Mouse (Mus musculus) adrenal gland, adult 18-20 months (tissue): ENCODE results near the gene Ptprn2. TPM values are rescaled to one million over a fixed set of nuclear protein-coding genes. Genes with fewer than 3 reads are reported as not detected.

Source experiments
- DNase-seq, 2 experiments: peaks; one replicate each; pipeline ENCODE4 v3.0.0; 2021 to 2022; ENCODE audit warnings: low spot score in 2 of 2
- total RNA-seq, 2 experiments: library from RNA; stranded (reverse); gene quantifications; 1 replicate in 1 of 2; 2 replicates in 1 of 2; pipeline ENCODE4 v1.2.3; 2021

The Ptprn2 gene
- total RNA-seq, 2 experiments from 2014 or later: 19.0 to 21.7 TPM

DNA sequence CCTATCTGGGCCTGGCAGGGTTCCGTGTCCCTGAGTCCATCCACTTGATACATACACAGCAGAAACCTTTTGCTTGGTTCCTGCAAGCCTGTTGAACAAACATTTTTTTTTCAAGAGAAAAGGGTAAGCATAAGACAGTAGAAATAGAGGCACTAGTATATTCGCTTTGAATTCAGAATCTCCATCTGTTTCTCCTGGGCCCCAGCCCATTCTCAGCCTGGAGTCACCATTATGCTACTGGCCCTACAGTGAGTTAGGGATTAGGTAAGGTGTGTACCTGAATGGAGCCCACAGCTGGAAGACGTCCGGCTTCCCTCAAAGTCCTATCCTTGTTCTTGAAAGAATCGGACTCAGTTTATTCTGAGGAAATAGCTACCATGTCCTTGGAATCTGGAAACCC, 104.6 kb downstream of the Ptprn2 start:
- DNase-seq: no peak

DNA sequence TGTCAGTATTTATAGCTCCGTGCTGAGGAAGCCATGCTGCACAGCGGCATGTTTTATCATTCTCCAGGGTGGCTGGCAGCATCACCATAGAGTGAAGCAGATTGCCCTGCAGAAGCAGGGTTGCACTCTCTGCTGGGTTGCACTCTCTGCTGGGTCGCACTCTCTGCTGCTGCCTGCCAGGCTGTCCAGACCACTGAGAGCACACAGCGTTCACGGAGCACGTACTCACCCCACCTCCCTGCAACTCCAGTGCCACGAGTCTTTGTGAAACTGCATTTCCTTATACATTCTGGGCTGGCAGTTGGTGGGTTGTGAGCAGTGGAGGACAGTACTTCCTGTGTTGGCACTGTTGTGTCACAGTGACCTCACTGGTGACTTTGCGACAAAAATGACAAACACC, 108.9 kb downstream of the Ptprn2 start:
- DNase-seq: no peak

DNA sequence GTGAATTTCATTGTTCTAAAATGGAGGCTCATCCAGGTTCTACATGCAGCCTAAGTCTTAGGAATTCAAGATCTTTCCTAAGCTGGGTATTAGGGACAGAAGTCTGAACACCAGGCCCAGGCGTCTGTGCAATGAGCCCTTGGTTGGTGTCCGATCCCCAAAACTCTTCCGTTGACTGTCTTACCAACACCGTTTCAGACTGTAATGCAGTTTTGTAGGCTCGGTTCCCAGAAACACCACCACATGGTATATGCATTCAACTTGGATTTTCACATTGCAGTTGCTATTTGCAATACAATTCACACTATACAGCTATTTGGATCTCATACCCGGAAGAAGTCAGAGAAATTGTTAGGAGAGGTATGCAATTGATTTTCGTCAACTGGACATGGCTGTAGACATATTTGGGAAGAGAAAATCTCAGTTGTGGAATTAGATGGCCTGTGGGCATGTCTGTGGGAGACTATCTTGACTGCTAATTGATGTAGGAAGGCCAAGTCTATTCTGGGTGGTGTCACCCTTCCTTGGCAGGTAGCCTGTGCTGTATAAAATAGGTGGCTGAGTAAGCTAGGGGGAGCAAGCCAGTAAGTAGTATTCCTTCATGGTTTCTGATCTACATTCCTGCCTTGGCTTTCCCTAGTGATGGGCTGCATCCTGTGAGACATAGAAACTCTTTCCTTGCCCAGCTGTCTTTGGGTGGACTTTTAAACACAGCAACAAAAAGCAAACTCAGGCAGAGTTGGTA, 109.5 kb downstream of the Ptprn2 start:
- DNase-seq: no peak

DNA sequence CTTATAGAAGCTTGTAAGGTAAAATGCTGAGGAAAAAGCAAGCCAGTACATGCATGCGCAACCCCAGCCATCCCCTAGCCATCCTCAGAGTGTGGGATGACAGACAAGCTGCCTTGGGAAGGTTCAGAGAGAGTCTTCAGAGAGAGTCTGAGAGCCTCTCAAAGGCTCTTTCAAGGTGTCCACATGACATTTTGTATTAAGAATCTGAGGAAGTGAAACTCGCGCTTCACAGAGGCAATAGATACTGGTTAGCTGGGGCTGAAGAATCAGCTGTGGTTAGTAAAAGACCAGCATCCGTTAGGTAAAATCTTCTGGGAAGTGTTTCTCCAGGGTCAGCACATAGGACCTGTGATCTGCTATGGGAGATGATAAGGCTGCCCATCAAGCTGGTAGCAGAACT, 110.2 kb downstream of the Ptprn2 start:
- DNase-seq: no peak

GRCm38 (mm10) chr12:116596993-116597392, 111.5 kb downstream of the Ptprn2 start:
- DNase-seq: no peak

GRCm38 (mm10) chr12:116597670-116598069, 112.2 kb downstream of the Ptprn2 start:
- DNase-seq: no peak

DNA sequence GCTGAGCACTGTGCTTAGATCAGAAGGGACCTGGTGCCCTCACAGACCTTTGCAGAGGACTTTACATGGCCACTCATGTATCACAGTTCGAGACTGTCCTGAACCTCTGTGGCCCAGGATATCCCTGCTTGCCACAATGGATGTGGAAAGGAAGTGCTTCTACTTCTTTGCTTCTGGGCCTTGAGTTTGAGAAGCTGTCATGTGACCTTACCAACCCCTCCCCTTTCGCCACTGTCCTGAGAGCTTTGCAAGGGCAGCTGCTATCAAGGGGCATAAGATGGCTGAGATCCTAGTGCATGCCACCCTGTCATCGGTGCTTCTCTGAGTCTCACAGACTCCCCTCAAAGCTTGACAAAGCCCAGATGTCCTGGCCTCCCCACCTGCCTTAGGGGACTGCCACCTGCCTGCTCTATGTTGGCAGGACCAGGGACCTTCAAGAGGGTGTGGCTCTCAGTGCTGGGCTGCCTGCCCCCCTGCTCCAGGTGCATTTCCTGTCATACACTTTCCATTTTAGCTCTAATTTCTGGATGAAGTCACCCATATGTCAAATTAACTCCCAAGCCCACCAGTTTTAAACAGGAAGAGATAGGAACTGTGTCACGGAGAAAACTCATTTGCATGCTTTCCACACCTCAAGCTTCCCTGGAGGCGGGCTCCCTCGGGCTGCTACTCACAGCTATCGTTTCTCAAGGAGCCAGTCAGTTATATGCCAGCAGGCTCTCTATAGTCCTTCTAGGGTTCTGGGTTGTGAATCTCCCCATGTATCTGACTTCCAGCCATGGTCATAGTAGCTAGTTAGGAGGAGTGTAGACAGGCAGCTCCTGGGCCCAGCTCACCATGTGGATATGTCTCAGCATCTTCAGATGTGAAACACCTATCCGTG, 112.8 kb downstream of the Ptprn2 start:
- no peak for DNase-seq

- DNase-seq: no peak
Measured at GRCm38 (mm10) chr12:116599537-116599936, 114.0 kb downstream of the Ptprn2 start.

DNA sequence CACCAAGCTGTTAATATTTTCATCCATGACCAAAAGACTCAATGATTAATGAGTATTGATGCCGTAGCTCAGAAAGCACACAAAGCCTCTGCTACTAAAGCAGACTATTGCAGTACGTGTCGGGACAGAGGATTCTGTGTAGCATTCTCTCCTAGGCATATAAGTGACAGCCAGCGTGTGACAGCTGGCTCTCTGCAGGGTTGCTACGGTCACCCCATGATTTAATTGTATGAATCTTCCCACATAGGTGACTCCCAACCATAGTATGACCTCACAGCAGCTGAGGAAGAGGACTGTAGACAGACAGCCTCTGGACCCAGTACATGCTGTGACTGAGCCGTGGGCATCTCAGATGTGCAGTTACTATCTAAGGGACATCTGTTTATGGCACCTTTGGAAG, 114.5 kb downstream of the Ptprn2 start:
- DNase-seq: no peak

GRCm38 (mm10) chr12:116601395-116601794, 115.9 kb downstream of the Ptprn2 start:
- no peak for DNase-seq

GRCm38 (mm10) chr12:116601921-116602320, 116.4 kb downstream of the Ptprn2 start:
- no peak for DNase-seq

- no peak for DNase-seq
Measured at GRCm38 (mm10) chr12:116608598-116608997, 123.1 kb downstream of the Ptprn2 start.

GRCm38 (mm10) chr12:116619868-116620267, 134.3 kb downstream of the Ptprn2 start:
- peak; percentile 68 to 75 for DNase-seq

GRCm38 (mm10) chr12:116620299-116620698, 134.8 kb downstream of the Ptprn2 start:
- no peak for DNase-seq

- no peak for DNase-seq
Measured at GRCm38 (mm10) chr12:116621325-116622040, 136.0 kb downstream of the Ptprn2 start.

DNA sequence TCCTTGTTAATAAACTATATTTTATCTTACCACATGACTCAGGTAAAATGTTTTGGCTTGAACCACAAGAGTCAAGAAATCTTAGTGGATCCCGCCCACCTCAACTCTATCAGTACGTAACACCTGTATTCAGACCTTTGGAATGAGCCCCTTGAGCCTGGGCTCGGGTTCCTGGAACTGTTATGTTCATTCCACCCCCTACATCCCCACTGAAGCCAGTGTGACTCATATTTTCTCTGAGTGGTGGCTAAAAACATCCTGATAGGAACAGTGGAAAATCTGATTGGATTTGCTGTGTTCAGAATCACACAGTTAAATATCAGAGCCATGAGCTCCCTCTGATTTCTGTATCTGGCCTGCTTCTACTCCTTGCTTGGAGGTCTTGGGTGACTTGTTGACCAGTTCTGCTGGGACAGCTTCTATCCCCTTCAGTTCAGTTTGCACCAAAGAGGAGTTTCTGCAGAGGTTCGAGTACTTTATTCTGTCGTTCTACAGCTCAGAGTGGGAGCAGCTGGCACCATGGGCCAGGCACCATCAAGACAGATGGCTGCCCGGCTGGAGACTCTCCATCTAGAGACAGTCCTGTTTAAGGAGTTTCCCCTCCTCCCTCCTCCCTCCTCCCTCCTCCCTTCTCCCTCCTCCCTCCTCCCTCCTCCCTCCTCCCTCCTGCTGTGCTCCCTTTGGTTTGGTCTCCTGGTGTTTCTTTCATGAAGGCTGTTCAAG, 137.3 kb downstream of the Ptprn2 start:
- DNase-seq: no peak

DNA sequence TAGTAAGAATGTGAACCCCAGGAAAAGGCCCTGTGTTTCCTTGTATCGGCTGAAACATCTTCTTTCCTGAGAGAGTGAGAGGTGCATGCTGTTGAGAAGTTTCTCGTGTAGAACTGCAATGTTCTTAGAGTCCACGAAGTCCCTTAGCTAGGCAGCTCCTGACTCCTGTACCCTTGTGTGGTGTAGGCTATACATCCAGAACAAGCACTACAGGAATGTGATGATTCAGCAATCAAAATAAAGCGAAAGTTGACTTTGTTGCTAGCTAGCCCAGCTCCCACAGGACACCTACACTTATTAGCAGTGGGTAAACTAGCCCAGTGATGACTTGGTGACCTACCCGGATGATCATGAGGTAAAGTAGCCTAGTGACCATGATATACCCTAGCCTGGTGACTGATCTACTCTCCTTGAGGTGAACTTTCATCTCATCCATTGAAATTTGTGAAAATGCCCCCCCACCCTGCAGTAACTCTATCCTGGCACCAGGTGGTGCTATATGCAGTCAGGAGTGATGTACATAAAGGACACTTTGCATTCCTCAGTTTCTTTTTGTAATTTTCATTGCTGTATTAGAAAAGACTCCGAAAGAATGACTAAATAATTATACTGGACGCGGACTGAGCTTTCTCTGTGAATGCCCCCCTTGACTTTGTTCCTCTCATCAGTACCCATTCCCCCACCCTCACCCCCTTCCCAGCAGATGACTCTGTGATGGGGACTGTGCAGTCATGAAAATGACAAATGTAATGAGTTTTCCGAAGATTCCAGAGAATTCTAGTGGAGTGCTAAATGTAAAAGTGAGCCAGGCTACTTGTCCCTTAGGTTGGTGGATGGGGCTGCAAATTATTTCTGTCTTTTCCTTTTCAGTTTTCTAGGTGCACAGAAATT, 140.1 kb downstream of the Ptprn2 start:
- peak; percentile 25 to 36 for DNase-seq

DNA sequence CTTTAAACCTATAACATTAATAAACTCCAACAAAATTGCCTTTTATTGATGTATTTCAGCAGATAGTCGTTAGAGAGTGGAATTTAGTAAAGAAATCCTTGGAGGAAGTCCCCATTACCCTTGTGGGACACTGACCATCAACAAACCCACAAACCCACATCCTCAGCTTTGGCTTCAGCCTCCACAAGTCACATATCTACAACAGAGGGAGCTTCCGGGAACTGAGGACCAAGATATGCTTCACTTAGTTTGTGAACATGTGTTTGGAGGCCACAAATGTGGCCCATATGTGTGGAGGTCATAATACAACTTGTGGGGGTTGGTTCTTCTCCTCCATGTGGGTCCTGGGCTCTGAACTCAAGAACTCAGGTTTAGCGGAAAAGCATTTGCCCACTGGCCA, 143.5 kb downstream of the Ptprn2 start:
- no peak for DNase-seq

- no peak for DNase-seq
Measured at GRCm38 (mm10) chr12:116637498-116637897, 152.0 kb downstream of the Ptprn2 start.

DNA sequence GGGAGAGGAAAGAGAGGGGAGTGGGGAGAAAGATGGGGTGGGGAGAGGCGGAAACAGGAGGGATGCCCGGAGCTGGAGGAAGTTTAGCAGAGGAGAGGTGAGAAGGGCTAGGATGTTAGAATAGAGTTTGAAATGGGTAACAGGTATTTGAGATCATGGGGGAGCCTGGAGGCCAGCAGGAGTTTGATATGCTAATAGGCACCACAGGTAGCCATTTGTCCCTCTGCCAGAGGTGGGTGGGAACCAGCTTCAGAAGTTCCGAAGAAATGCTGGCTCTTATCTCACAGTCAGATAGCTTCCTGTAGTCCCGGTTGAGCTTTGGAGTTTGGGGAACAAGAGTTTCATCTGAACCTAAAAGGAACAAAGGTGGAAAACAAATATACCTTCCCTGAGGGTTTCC, 155.4 kb downstream of the Ptprn2 start:
- DNase-seq: no peak
